Mouse (Mus musculus) thymus, postnatal 36 days (tissue): ENCODE data around the gene Epb41.
A peak's percentile ranks its signal among the peaks of the same experiment; 100 is the strongest.

ENCODE experiments used
- DNase-seq, 2 experiments: peaks; one replicate each; pipeline ENCODE4 v3.0.0; 2022; ENCODE audit warnings: mixed read lengths in 2 of 2

The Epb41 gene

DNA sequence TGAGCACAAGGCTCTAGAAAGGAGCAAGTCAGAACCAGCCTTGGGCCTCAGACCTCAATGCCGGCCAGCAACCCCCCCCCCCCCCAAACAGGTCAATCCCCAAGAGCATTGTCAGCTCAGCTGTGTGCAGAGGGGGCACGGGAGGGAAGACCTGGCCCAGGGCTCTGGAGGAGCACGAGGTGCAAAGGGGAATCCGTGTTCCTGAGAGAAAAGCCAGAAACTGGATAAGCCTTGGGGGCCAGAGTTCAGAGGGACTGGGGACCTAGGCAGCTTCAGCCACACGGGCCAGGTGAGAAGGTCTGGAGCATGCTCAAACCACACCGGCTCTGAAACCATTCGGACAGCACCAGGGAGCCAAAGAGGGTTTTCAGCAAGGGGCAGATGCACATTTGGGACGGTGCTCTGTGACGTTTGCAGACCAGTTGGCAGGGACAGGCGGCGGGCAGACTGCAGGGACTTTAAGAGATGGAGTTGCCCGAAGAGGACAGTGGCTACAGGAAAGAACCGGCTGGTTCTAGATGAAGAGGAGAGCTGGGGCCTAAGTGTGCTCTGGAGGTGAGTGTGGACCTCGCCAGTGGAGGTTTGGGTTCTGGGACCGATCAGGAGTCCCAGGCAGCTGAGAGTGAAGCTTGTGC, 155.5 kb downstream of the Epb41 start:
- DNase-seq: no peak

DNA sequence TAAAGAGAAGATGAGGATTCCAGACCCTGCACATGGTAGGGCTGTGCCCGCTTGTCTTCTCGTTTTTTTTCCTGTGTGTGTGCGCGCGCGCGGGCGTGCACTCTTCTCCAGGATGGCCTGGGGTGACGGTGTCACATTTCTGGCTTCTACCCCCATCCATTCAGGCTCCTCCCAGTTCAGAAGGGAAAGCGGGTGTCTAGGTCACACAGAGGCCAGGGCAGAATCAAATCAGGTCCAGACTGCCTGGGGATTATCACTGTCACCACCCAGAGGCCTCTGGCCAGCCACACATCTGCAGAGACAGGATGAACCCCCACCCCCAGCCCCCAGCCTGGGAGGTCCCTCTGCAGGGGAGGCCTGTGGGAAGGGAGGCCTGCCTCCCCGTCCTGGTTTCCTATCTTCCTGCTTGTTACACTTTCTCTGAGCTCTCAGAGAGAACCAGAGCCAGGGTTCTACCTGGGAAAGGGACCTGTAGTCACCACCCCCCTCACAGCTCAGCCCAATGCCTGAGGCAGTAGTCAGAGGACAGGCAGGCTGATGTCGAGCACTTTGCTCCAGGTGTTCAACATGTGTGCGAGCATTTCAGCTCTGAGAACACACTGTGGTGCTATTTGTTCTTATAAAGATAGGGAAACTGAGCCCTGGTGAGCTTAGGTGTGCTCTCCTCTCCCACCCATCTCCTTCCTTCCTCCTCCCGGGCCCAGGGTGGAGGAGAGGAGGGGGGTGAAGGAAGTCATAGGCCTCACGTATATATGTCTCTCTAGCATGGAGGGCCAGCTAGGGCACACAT, 156.2 kb downstream of the Epb41 start:
- DNase-seq: no peak

DNA sequence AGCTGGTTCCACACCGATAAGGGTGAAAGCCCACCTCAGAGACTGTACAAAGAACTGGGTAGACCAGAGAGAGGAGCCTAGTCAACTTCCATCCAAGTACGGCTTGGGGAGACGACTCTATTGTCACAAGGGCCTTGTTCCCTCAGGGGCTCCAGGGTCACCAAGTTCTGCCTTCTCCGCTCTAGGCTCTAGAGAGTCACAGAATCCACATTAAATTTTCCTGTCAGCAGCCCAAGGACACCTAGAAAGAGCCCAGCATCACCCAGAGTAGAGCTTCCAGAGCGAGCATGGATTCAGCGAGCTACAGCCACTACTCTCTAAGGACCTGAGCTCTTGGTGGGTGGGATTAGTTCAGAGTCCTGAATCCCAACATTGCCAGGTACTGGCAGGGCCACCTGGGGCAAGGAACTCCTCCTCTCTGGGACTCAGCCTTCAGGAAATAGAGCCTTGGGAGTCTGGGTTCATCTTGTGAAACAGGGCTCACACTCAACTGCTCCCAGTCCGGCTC, 157.0 kb downstream of the Epb41 start:
- DNase-seq: no peak

DNA sequence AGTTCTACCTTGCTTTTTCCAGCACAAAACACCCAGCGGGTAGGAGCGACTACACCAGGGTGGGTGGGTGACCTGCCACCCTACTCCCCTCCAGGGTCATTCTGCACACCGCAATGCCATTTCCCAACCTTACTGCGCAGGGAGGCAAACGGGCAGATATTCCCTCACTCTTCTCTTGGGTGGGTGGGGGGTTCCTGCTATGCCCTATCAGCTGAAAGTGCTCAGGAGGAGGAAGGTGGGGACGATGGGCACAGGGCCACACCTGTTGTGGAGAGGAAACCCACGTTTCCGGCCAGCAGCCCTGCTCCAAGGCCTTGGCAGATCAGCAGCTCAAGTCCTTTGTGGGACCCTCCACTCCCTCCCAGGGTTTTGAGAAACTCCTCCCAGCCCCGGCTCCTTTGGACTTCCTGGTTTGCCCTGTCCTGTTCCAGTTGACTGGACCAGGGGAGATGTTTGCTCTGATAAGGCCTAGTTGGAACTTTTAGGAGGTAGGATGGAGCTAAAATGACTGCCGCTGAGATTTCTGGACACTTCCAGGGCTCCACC, 158.0 kb downstream of the Epb41 start:
- DNase-seq: no peak

DNA sequence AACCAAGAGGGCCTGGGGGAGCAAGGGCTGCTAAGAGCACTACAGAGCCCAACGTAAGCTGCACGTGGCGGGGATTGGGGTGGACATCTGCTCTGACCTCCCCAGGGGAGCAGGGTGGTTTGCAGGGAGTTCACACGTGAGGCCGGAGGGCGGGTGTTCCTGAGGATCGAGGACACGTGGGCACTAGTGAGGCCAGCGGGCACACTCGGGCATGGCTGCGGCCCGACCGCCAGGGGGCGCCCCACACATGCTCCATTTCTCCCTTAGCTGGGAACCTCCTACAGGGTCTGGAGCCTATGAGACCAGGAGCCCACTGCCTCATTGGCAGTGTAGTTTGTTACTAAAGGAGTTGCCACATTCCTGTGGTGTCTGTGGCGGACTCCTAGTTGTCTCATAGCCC, 158.7 kb downstream of the Epb41 start:
- DNase-seq: peak; percentile 72

DNA sequence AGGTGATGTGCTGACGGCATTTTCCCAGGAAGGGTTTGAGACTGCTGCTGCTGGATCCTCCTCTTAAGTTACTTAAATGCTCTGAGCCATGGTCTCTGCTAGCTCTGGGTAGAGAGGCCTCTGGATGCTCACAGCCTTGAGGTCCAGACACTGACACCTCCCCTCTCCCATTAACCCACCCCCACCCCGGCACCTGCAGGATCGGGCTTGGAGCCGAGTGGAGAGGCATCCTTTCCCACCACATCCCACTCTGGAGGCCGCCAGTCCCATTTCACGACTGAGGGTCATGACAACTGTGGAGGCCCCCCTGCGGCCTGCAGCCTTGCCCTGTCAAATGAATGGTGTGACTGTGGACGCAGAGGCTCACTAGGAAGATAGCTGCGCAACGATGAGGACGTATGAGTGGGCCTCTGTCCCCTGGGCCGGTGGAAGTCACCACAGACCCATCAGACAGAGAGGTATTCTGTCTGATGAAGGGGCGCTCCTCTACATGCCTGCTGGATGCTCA, 159.2 kb downstream of the Epb41 start:
- no peak for DNase-seq

DNA sequence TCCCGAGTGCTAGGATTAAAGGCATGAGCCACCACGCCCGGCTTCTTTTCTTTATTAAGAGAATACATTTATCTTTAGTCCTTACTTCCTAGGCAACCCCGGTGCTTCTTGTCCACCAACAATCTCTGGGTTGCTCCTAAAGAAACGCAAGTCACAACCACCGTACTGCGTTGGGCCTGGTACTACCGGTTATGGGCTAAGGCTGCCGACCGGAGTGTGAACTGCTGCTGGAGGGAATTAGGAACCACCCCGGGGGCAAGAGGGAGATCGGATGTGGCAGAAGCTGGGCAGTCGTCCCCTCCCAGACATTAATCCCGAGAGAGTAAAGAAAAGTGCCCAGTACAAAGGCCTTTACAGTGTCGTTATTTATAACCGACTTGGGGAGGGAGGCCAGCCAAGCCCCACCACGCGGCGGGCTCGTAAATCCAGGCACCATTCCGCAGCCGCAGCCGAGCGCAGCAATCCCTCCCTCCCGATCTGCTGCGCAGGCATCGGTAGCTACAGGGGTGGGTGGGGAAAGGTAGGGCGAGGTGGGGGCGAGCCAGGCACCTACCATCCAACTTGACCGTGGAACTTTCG, 160.1 kb downstream of the Epb41 start:
- no peak for DNase-seq

DNA sequence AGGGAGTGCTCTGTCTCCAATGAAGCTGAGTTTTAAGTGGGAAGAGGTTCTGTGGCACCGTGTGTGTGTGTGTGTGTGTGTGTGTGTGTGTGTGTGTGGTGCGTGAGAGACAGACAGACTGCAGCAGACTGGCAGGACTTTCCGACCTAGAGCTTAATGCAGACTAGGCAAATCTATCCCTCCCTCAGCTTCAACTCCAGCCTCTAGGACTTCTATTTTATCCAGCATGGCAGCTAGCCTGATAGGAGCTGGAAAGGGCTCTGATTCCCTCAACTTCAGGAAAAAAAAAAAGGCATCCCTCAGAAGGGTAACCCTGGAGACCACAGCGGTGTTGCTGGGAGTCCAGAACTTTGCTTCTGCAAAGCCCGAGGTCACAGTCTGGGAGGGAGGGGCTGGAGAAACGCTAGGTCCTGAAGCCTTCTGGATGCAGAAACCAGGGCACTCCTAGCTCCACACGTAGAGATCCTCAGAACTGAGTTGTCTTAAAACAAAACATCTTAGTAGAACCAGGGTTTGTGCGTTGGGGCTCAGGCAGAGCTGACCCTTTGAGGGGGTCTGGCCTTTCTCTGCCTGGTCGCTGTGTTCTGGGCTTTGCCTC, 161.0 kb downstream of the Epb41 start:
- no peak for DNase-seq

DNA sequence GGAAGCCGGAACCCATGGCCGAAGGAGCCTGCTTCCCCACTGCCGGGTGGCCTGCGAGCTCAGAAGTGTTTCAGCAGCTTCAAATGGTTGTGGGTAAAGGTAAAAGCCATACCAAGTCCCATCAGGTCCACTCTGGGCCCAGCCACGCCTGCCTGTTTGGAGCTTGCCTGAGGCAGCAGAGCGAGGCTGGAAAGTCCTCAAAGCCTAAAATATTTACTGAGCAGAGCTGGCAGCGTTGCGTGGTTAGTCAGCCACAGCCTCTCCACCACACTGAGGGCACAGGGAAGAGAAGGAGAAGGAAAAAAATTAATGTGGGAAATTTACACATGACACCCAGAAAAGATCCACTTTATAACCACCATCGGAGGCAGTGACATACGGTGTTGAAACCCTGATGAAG, 161.6 kb downstream of the Epb41 start:
- no peak for DNase-seq

DNA sequence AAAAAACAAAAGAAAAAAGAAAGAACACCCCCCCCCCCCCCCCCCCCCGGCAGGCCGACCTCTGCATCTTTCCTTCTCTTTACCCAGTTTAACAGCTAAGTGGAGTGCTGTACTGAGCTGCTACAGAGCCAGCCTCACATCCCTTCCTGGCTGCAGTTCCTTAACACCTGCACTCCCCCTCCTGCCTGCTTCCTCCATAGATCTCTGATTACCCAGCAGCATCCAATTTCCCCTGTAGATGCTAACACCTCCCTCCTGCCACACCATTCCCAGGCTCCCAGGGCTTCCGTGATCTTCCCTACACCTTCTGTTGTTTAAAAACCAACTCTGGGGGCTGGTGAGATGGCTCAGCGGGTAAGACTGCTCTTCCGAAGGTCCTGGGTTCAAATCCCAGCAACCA, 163.6 kb downstream of the Epb41 start:
- no peak for DNase-seq

DNA sequence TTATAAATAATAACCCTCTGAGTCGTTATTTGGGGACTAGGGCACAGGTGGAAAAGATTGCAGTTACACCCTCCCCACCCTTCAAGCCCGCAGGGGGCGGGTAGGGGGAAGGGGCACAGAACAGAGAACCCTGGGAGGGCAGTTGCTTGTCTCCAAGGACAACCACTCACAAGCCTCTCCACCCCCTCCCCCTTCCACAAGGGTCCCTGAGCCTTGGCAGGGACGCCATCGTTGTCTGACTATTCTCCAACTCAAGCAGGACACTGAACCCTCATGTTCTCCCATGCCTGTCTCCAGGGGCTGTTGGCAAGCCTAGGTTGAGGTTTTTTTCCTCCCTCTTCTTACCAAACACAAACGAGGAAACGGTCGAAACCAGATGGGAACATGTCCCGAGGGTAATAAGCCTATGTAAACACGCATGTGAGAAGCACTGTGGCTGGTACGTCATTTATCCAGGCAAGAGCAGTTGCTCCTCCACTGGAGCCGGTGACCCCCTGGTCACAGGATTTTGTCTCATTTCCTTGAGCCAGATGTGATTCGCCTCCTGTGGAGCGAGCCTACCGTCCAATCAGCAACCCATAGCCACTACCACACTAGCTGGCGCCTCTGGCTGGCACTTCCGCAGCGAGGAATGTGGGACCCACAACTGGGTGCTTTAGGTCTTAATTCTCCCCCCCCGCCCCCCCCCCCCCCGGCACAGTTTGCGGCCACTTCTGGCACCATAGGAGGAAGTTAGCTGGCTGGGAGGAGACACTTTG, 164.7 kb downstream of the Epb41 start:
- DNase-seq: no peak

DNA sequence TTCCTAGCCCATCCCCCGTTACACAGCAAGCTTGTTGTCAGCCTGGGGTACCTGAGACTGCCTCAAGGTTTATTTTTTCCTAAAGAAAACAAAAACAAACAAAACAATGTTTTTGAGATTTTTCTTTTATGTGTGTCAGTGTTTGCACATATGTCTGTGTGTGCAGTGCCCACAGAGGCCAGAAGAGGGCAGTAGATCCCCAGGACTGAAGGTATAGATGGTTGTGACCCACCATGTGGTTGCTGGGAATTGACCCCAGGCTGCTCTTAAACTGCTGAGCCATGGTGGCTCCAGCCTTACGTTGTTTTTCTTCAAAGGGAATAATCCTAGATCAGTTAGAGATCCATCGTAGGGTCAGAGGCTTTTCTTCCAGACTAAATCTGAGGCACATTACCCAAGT, 167.2 kb downstream of the Epb41 start:
- no peak for DNase-seq

DNA sequence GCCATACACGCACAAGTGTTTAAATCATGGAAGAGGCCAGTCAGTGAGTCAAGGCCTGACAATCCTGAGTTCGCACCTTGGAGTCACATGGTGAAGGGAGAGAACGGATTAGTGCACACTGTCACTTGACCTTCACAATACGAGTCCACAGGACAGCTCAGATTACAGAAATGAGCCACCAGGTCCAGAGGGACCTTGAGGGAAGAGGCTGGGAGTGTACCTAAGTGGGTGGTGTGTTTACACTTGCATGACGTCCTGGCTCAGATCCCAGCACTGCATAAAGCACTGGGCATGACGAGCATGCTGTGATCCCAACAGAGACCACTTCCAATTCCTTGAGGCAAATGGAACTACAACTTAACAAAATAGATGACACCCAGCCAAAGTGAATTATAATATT, 168.7 kb downstream of the Epb41 start:
- no peak for DNase-seq

DNA sequence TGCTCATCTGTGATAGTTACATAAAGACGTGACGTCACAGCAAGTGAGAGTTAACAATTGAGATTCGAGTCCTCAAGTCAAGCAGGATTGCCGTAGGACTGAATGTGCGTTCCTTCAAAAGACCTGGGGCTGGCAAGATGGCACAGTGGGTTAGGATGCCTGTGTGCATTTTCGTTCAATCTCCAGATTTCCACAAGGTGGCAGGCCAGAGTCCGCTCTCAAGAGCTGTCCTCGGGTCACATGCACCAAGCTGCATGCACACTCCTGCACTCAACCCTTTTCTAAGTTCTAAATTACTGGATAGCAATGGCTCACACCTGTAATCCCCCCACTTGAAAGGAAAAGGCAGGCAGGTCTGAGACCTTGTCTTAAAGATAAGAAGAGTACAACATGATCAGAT, 170.6 kb downstream of the Epb41 start:
- peak; percentile 32 to 42 for DNase-seq

DNA sequence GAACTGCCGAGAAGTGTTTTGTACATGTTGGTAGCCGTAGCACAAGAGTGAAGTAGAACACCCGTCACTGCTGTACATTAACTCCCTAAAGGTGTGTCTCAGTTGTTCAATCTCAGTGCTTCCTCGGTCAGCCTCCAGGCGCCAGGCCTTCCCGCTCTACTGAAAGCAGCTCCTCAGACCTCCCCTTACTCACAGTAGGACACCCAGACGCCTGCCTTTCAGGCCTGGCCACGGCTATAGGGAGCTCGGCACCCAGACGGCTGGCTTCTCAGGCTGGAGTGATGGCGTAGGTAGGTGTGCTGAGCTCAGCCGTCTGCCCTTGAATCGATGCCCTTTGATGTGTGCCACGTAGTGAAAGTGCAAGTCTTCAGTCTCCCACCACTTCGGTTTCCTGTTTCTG, 174.0 kb downstream of the Epb41 start:
- DNase-seq: no peak

DNA sequence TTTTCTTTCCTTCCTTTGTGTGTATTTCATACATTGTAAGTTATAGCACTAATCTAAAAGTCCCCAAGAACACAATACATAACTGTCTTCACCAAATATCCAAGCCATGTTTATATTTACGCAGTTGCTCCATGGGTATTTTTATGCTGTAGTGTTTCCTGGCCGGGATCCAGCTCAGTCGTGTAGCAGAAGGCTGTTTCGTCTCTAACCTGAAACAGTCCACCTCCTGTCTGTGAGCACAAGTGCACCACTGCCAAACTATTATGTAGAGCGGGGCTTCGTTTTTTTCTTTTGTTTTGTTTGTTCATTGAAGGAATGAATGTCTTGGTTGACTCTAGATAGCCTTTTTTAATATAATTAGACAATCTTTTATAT, 176.0 kb downstream of the Epb41 start:
- DNase-seq: no peak

DNA sequence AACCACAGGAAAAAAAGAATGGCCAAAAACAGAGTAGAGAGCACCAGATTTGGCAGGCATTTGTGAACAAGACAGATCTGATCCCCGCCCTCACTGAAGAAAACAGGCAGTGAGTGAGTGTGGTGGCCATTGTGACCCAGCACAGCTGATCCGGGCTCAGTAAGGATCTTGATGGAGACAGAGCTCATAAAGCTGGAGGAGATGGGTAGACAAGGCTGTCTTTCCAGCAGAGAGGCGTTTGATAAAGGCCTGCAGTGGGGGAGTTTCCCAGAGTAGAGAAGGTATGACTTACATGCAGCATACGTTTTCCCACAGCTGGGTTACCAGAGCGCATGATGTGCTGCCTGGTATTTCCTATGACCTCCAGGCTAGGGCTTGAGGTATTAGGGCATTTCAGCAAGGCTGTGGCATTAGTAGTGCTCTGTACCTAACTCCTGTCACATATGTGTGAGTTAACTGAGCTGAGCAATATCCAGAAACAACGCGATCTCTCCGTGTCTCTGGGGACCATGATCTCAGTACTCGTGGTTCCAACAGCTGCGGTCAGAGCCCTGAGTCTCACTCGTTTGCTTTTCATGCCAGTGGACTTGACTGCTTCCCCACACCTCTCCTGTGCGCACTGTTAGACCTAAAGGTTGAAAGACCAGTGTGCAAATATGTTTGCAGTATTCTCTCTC, 176.5 kb downstream of the Epb41 start:
- no peak for DNase-seq

DNA sequence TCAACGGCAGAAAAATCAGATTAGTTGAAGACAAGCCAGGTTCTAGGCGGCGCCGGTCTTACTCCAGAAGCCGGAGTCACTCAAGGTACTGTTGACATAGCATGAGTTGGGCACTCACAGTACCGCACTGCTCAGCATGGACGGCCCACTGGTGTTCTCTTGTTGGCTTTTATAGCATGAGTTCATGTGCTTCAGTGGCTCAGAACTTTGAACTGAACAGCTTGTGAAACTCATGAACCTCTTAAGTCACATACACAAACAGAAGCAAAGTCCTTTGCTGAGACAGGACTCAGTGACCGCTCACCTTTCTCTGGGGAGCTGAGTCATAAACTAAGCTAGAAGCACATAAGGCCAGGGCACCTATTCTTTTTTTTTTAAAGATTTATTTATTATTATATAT, 177.3 kb downstream of the Epb41 start:
- DNase-seq: no peak

DNA sequence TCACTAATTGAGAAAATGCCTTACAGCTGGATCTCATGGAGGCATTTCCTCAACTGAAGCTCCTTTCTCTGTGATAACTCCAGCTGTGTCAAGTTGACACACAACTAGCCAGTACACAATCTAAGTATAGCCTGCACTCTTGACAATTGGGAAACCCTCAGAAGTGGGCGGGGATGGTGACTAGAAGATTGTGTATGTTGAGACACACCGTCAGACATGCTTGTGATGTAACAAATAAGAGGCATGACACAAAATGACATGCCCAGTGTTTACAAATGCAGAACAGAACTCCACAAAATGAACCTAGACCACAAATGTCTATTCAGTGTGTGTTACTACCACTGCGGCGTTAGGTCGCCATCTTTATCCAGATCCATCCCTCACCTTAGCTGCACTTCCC, 178.0 kb downstream of the Epb41 start:
- DNase-seq: no peak

DNA sequence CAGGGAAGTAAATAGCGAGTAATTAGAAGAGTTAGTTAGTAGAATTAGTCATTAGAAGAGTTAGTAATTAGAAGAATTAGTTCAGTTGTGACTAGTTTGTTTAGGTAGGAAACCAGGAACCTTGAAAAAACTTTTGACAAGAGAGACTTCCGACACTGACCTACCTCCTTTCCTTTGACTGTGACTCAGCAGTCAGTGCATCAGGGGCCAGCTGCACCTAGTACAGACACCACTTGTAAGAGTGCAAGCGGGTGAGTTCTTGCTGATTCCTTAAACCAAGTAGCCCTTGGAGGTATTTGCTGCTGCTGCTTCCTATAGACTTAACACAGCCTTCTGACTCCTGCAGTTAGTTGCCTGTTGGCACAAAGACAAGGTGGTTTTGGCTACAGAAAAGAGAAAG, 184.4 kb downstream of the Epb41 start:
- DNase-seq: no peak

DNA sequence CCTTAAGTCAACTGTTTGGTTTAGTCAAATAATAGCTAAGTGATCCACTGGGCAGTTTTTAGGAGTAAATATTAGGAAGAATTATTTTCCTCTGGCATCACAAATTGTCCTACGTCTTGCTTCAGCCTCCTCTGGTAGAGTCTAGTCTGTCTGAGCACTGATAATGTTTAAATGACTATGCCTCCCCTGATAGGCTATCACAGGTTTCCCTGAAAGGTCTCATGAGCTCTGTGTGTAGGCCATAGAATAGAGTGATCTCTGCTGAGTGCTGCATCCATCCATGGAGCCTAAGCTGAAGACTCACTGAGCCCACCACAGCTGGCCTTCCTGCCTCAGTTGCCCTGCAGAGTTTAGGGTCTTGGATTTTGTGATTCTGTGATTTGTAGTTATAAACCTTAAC, 186.6 kb downstream of the Epb41 start:
- DNase-seq: no peak

DNA sequence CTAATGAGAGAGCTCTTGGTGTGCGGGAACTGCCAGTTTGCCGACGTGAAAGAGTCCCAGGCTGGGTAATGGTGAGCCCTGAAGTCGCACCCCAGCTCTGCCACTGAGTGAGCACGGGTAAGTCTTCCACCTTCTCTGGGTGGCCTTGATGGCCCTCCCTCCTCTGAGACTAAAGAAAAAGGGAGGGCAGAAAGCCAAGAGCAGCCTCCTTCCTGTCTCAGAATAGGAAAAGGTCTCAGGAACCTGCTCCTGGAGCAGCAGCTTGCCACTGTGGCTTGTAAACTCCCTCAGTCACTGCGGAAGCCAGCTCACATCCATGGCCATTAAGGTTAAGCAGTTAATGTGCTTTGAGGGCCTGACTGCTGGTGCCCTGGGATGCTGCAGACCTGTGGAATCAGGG, 189.7 kb downstream of the Epb41 start:
- no peak for DNase-seq
